Mouse (Mus musculus) megakaryocyte, embryonic 14.5 days (primary cell): ENCODE results near the gene Pknox2. TPM values are rescaled to one million over a fixed set of nuclear protein-coding genes. Genes with fewer than 3 reads are reported as not detected.
A peak's percentile ranks its signal among the peaks of the same experiment; 100 is the strongest.

ENCODE experiments used
- H3K27me3 ChIP-seq: replicated peaks from 2 replicates; pipeline ENCODE3; 2012; ENCODE audit warnings: inconsistent platforms
- H3K36me3 ChIP-seq: replicated peaks from 2 replicates; pipeline ENCODE3; 2012; ENCODE audit warnings: low read length, inconsistent platforms, mixed read lengths
- H3K4me1 ChIP-seq: 2 replicates; pipeline ENCODE4 v1.6.1; 2012; ENCODE audit warnings: inconsistent platforms
- H3K4me3 ChIP-seq: replicated peaks from 2 replicates; pipeline ENCODE3; 2012; ENCODE audit warnings: moderate library complexity, mild to moderate bottlenecking, inconsistent platforms
- H3K9me3 ChIP-seq: 2 replicates; pipeline ENCODE4 v1.6.1; 2012; ENCODE audit warnings: inconsistent platforms
- FLI1 ChIP-seq: IDR thresholded peaks from 2 replicates; pipeline ENCODE4 v1.6.1; 2012; ENCODE audit warnings: low read length, inconsistent platforms, mixed read lengths
- GATA1 ChIP-seq: IDR thresholded peaks from 3 replicates; pipeline ENCODE4 v1.6.1; 2012; ENCODE audit warnings: mixed read lengths, low read length, inconsistent platforms, borderline replicate concordance
- polyA plus RNA-seq: library from polyadenylated mRNA; stranded (reverse); fragments of >175 nt; gene quantifications from 2 replicates; pipeline ENCODE4 v1.2.3, GENCODE M21; 2012; ENCODE audit warnings: low replicate concordance; ENCODE audit not compliant: insufficient read depth

Pknox2 gene
- polyA plus RNA-seq, 1 experiment = 0.06 TPM

- Histone ChIP-seq H3K36me3 (no peaks in the 10 kb centered on the region), H3K4me1 (peaks cover 18% of the 10 kb centered on the region), H3K27me3 (peaks cover 2% of the 10 kb centered on the region), H3K9me3 (no peaks in the 10 kb centered on the region), H3K4me3 (no peak overlapping the region)
- TF ChIP-seq FLI1 (no peak), GATA1 (no peak)
Observed at GRCm38 (mm10) chr9:37166899-37167298, 19.7 kb upstream of the Pknox2 start.

- H3K9me3 ChIP-seq = no peaks in the 10 kb centered on the region
- no peak for TF ChIP-seq GATA1
- H3K4me3 ChIP-seq = no peak overlapping the region
- peaks cover 33% of the 10 kb centered on the region for H3K27me3 ChIP-seq
- H3K36me3 ChIP-seq = no peaks in the 10 kb centered on the region
- H3K4me1 ChIP-seq = peaks cover 6% of the 10 kb centered on the region; the same call in 1 of the 2 replicates
Observed at GRCm38 (mm10) chr9:37160686-37161085, 13.5 kb upstream of the Pknox2 start.

DNA sequence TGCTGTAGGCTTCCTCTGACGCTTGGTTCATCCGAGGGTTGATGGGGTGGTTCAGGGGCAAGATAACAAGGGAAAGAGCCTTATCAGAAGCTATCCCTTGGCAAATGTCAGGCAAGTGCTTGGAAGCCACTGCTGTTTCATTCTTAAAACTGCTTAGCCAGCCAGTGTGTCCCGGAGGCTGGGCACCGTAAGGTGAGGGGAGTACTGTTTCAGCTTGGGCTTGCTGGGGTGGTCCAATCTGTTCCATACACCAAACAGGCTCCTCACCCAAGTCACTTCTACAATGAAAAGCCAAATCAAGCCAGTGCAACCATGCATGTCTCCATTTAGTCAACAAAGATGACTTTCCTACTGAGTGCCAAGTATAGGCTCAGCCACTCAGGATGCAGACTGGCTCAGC lies 679 bp upstream of the Pknox2 start:
- no peaks in the 10 kb centered on the region for H3K36me3 ChIP-seq
- H3K4me3 ChIP-seq = no peak overlapping the region
- H3K4me1 ChIP-seq = peaks cover 25% of the 10 kb centered on the region
- H3K27me3 ChIP-seq = peaks cover 86% of the 10 kb centered on the region
- H3K9me3 ChIP-seq = no peaks in the 10 kb centered on the region
- TF ChIP-seq GATA1 = no peak
- TF ChIP-seq FLI1 = no peak

DNA sequence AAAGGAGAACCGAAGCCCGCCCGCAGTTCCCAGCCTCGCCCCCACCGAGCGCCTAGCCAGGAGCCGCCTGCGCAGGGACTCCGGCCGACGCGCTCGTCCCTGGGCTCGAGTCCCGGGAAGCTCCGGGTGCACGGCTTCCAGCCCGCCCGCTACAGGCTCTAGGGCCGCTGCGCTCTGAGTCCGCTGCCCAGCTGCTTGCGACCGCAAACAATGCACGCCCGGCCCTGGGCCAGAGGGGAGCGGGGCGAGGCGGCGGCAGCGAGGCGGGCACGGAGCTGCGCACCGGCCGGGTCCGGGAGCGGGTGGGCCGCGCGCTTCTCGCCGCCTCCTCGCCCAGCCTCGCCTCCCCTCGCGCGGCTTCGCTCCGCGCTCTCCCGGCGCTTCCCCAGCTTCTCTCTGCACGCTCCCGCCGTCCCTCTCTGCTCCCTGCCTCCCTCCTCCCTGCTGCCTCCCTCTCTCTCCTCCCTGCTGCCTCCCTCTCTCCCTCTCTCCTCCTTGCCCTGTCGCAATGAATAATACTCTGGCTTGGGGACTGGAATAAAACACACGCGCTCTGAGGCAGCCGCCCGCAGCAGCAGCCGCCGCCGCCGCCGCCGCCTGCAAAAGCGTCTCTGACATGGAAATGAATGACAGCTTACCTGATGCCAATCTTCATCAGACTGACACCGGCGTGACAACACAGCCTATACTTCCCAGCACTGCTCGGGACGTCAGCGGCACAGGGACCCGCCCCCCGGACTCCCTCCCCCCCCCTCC lies 426 bp downstream of the Pknox2 start:
- peaks cover 25% of the 10 kb centered on the region for H3K4me1 ChIP-seq
- no peak for TF ChIP-seq FLI1
- TF ChIP-seq GATA1 = no peak
- H3K27me3 ChIP-seq = peaks cover 85% of the 10 kb centered on the region
- H3K36me3 ChIP-seq = no peaks in the 10 kb centered on the region
- peak overlapping the region; percentile 90 for H3K4me3 ChIP-seq
- no peaks in the 10 kb centered on the region for H3K9me3 ChIP-seq

DNA sequence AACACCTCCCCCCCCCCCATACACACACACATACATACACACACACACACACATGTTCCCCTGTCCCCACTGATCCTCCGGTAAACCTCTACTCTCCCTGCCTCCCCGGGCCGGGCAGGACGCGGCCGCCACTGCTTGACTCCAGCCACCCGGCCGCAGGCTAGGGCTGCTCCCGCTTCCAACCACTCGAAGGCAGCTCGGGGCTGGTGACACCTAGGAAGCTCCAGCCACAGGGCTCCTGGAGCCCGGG lies 929 bp downstream of the Pknox2 start:
- H3K36me3 ChIP-seq = no peaks in the 10 kb centered on the region
- no peak for TF ChIP-seq FLI1
- TF ChIP-seq GATA1 = no peak
- peak overlapping the region; percentile 90 for H3K4me3 ChIP-seq
- peaks cover 25% of the 10 kb centered on the region for H3K4me1 ChIP-seq
- H3K27me3 ChIP-seq = peaks cover 88% of the 10 kb centered on the region
- no peaks in the 10 kb centered on the region for H3K9me3 ChIP-seq

DNA sequence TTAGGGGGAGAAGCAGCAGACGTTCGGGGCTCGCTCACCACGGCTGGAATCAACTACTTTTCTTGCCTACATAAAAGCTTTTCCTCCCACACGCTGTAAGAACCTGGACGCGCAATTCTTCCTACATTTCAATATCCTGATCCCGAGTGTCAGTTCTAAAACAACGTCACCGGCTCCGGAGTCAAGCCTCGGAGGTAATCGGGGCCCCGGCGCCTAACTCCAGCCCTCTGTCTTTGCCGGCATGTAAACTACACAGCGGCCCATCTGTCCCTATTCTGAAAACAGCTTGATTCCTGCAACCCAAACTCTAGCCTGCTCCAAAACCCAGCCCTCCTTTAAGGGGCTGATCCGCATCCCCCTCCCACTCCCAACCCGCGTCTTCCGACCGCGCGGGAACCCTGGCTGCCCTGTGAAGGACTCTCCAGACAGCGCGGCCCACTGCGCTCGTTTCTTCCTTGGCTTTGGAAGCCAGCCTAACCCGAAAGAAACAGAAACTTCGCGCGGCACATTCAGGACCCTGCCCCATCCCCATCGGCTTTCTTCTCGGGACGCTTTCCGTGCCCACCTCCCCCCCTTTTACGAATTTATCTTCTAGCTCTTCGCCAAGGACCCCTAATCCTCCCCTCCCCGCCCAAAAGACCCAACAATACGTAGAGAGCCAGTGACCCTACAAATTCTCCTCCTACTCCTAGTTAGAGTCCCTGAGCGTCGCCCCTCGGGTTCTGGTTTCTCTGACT lies 1.4 kb downstream of the Pknox2 start:
- Histone ChIP-seq H3K36me3 (no peaks in the 10 kb centered on the region), H3K4me3 (peak overlapping the region; percentile 90), H3K27me3 (peaks cover 93% of the 10 kb centered on the region), H3K9me3 (no peaks in the 10 kb centered on the region), H3K4me1 (peaks cover 25% of the 10 kb centered on the region)
- TF ChIP-seq GATA1 (no peak), FLI1 (no peak)

DNA sequence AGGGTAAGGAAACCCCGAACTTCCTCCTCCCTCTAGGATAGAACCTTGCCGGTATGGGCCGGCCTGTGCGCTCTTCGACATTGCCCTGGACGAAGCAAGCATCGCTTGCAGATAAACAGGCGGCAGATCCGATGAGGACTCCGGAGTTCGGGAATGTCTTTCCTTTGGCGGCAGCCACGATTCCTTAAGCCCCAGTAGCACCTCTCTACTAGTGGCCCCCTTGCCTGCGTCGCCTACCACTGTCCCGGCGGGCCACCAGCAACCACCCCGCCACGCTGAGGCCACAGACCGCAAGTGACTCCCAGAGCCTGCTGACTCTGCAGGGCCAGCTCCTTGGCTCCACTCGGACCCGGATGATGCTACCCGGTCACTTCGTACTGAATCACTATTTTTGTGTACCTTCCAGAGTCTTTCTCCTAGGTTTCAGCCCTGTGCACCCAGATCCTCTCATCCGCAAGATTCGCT lies 2.0 kb downstream of the Pknox2 start:
- Histone ChIP-seq H3K4me3 (peak overlapping the region; percentile 90), H3K36me3 (no peaks in the 10 kb centered on the region), H3K27me3 (peaks cover 94% of the 10 kb centered on the region), H3K9me3 (no peaks in the 10 kb centered on the region), H3K4me1 (peaks cover 25% of the 10 kb centered on the region)
- TF ChIP-seq GATA1 = no peak
- no peak for TF ChIP-seq FLI1

DNA sequence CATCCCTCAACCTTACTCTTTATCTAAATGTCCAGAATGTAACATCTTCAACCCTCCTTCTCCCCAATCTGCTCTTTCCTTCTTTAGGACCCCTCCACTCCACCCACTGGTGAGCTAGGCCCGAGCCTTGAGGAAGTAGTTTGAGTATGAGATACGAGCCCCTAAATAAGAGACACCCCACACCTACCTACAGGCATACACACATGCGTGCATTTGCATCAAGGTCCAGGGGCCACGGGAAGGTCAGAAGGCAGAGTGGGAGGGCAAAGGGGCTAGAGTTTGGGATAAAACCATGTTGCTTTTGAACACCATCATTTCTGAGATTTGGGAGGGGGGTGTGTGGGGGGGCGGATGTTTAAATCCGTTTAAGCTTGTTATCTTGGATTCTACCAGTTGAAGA lies 2.5 kb downstream of the Pknox2 start:
- H3K36me3 ChIP-seq = no peaks in the 10 kb centered on the region
- H3K4me3 ChIP-seq = no peak overlapping the region
- no peaks in the 10 kb centered on the region for H3K9me3 ChIP-seq
- peaks cover 26% of the 10 kb centered on the region for H3K4me1 ChIP-seq
- H3K27me3 ChIP-seq = peaks cover 92% of the 10 kb centered on the region
- no peak for TF ChIP-seq FLI1
- TF ChIP-seq GATA1 = no peak

- no peak overlapping the region for H3K4me3 ChIP-seq
- peaks cover 30% of the 10 kb centered on the region for H3K4me1 ChIP-seq
- H3K9me3 ChIP-seq = no peaks in the 10 kb centered on the region
- peaks cover 93% of the 10 kb centered on the region for H3K27me3 ChIP-seq
- H3K36me3 ChIP-seq = no peaks in the 10 kb centered on the region
- no peak for TF ChIP-seq FLI1
- TF ChIP-seq GATA1 = no peak
Observed at GRCm38 (mm10) chr9:37144251-37144650, 3.0 kb downstream of the Pknox2 start.
